Mouse (Mus musculus) inflammation-experienced regulatory T-cells, adult 6 months (primary cell): Measurements from ENCODE around the gene Fzr1. TPM values are rescaled to one million over a fixed set of nuclear protein-coding genes. Genes with fewer than 3 reads are reported as not detected.
A peak's percentile ranks its signal among the peaks of the same experiment; 100 is the strongest.

Experiments used
- ATAC-seq: one replicate; pipeline ENCODE4 v1.8.0; 2017
- polyA plus RNA-seq, 3 experiments: library from polyadenylated mRNA; unstranded; fragments of 100-300 nt; shearing (Covaris generic); gene quantifications; one replicate each; pipeline ENCODE4 v1.2.1; 2017

Fzr1 gene
- polyA plus RNA-seq, 3 experiments from 2014 or later, result 10.7 to 27.1 (median 13.4) TPM

GRCm38 (mm10) chr10:81327959-81328358 lies 50.4 kb downstream of the Fzr1 start:
- ATAC-seq, result no peak

- ATAC-seq, result no peak
Observed at GRCm38 (mm10) chr10:81326858-81327257, 51.5 kb downstream of the Fzr1 start.

- no peak for ATAC-seq
Observed at GRCm38 (mm10) chr10:81325781-81326180, 52.5 kb downstream of the Fzr1 start.

- ATAC-seq, result no peak
Observed at GRCm38 (mm10) chr10:81325176-81325575, 53.1 kb downstream of the Fzr1 start.

DNA sequence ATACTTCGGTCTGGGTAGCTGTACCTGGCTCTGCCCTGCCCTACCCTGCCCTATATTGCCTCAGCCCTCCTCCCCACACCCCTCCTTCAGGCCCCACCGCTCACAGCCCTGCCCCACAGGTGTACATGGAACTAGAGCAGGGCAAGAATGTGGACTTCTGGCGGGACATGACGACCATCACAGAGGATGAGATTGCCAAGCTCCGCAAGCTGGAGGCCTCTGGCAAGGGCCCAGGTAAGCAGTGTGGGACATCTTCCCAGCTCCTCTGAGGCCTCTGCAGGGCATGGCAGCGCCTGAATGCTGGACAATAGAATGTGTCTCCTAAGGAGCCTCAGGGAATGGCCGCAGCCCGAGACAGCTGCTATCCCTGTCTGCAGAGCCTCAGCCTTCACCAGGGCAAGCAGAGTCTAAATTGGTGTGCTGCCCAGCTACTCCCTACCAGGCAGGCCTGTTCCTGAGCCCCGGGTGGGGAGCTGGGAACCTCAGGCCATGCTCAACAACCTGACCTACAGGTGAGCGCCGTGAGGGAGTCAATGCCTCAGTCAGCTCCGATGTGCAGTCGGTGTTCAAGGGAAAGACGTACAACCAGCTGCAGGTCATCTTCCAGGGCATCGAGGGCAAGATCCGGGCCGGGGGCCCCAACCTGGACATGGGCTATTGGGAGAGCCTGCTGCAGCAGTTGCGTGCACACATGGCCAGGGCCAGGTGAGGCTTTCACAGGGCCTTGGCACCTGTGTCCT lies 54.4 kb downstream of the Fzr1 start:
- ATAC-seq, result no peak

DNA sequence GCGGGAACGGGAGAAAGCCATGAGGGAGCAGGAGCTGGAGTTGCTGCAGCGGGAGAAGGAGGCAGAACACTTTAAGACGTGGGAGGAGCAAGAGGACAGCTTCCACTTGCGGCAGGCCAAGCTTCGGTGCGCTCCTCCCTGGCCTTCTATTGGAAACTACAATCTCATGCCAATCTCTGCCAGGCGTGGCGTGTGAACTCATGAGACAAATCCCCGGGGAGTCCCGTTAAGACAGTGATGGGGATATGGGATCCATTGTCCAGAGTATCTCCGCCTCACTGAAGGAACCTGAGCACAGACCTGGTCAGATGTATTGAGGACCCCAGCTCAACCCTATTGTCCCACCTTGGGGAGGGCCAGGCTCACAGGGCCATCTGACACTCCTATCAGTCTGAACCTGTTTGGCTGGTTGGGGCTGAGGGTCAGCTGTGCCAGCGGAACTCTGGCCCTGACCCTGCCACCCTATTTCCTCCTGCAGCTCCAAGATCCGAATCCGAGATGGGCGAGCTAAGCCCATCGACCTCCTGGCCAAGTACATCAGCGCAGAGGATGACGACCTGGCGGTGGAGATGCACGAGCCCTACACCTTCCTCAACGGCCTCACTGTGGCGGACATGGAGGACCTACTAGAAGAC lies 55.1 kb downstream of the Fzr1 start:
- ATAC-seq, result no peak

DNA sequence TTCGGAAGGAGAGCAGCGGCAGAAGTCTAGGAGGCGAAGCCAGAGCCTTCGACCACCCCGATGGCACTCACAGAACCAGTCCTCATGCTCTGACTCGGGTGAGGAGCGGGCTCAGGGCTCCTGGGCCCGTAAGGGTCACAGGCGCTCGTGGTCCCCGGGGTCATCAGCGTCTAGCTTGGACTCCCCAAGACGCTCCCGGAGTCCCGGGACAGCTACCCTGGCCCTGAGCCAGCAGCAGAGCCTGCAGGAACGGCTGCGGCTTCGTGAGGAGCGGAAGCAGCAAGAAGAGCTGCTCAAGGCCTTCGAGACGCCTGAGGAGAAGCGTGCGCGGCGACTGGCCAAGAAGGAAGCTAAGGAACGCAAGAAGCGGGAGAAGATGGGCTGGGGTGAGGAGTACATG lies 55.9 kb downstream of the Fzr1 start:
- ATAC-seq, result no peak

DNA sequence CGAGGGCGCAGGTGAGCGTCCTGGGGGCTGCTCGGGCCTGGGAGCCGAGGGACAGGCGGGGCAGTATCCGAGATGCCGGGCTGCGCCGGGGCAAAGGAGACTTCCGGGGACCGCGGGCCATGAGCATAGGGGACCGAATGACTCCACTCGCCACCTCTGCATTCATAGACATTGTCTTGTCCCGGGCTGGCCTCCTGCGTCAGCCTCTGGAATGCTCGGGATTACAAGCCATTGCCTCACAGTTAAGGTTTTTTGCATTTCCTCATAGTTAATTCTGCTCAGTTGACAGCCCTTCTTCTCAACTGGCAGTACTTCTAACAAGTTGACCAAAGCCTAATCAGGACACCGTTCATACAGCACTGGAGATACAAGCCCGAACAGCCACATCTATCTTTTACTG lies 56.9 kb downstream of the Fzr1 start:
- no peak for ATAC-seq

GRCm38 (mm10) chr10:81320550-81321347 lies 57.6 kb downstream of the Fzr1 start, which contains the start of gene Cactin:
Gene Cactin (plus strand): TSS chr10:81321103.
- peak; percentile 85 for ATAC-seq

GRCm38 (mm10) chr10:81319741-81320549 lies 58.4 kb downstream of the Fzr1 start:
- ATAC-seq, result no peak

GRCm38 (mm10) chr10:81319330-81319699 lies 59.0 kb downstream of the Fzr1 start:
- no peak for ATAC-seq

GRCm38 (mm10) chr10:81318589-81319329 lies 59.6 kb downstream of the Fzr1 start:
- no peak for ATAC-seq

- no peak for ATAC-seq
Observed at GRCm38 (mm10) chr10:81317273-81317672, 61.0 kb downstream of the Fzr1 start.

DNA sequence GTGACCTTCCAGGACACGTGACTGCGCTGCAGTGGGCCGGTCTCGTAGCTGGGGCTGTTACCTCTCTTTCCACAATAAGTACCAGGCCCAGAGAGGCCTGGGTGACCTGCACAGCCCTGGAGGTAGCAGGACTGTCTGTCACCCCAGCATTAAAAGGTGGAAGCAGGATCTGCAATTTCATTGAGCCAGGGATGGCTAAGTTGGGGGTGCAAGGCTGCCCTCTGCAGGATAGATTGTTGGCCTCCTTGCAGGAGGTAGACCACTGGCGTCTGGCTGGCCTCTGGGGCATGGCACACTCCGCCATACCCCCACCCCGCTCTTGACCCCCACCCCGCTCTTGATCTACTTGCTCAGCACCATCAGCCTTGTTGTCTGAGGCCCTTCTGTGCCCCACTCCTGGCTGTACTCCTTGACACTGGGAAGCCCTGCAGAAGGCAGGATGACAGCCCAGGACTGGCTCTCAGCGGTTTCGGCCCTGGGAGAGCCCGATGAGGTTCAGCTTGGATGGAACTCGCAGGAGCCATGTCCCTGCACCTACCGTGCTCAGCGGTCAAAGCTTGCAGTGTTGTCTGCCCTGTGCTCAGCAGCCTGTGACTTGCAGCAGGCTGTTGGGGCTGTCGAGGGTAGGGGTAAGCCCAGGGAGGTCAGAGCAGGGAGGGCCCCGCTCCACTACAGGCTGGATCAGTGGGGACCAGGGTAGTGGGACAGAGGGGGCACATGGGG lies 61.8 kb downstream of the Fzr1 start:
- ATAC-seq, result no peak

Other genes with a start within 250 kb of the Fzr1 start
- 10 to 100 TPM in 1 of 3 experiments, 1 to 10 TPM in 2; 8.5 to 10.8 (median 9.3) TPM for gene Zbtb7a, start 243.3 kb downstream of the Fzr1 start, polyA plus RNA-seq
- 10 to 100 TPM; 15.4 to 21.5 (median 17.1) TPM for gene Pias4, start 210.6 kb downstream of the Fzr1 start, polyA plus RNA-seq
- gene Eef2, start 201.9 kb downstream of the Fzr1 start, polyA plus RNA-seq, result 1,000 to 10,000 TPM in 1 of 3 experiments, 100 to 1,000 TPM in 2; 925 to 1,158 (median 972) TPM
- gene Dapk3, start 195.5 kb downstream of the Fzr1 start, polyA plus RNA-seq, result 1 to 10 TPM; 3.1 to 5.4 (median 3.6) TPM
- not detected for gene 4930442H23Rik, start 194.7 kb downstream of the Fzr1 start, polyA plus RNA-seq
- under 1 TPM in 2 of 3 experiments, not detected in 1; 0.17 to 0.28 TPM for gene Nmrk2, start 176.5 kb downstream of the Fzr1 start, polyA plus RNA-seq
- 10 to 100 TPM in 1 of 3 experiments, 1 to 10 TPM in 2; 4.8 to 12.6 (median 5.1) TPM for gene Atcay, start 147.7 kb downstream of the Fzr1 start, polyA plus RNA-seq
- 1 to 10 TPM in 1 of 3 experiments, under 1 TPM in 2; 0.20 to 1.0 (median 0.37) TPM for gene Zfr2, start 145.4 kb downstream of the Fzr1 start, polyA plus RNA-seq
- 10 to 100 TPM; 30.1 to 68.1 (median 64.4) TPM for gene Matk, start 125.6 kb downstream of the Fzr1 start, polyA plus RNA-seq
- gene Mrpl54, start 111.6 kb downstream of the Fzr1 start, polyA plus RNA-seq, result 100 to 1,000 TPM; 111 to 148 (median 127) TPM
- gene Apba3, start 111.6 kb downstream of the Fzr1 start, polyA plus RNA-seq, result 10 to 100 TPM in 2 of 3 experiments, 1 to 10 TPM in 1; 9.9 to 12.4 (median 12.3) TPM
- gene Tjp3, start 86.9 kb downstream of the Fzr1 start, polyA plus RNA-seq, result 1 to 10 TPM; 1.7 to 3.2 (median 1.9) TPM
- 10 to 100 TPM; 10.7 to 15.9 (median 14.4) TPM for gene Pip5k1c, start 85.6 kb downstream of the Fzr1 start, polyA plus RNA-seq
- 1 to 10 TPM; 2.9 to 6.5 (median 4.1) TPM for gene Cactin, start 57.4 kb downstream of the Fzr1 start, polyA plus RNA-seq
- gene Tbxa2r, start 49.8 kb downstream of the Fzr1 start, polyA plus RNA-seq, result 10 to 100 TPM in 2 of 3 experiments, 1 to 10 TPM in 1; 10.0 to 21.7 (median 17.0) TPM
- under 1 TPM in 1 of 3 experiments, not detected in 2; 0.12 TPM for gene Gipc3, start 35.2 kb downstream of the Fzr1 start, polyA plus RNA-seq
- 10 to 100 TPM; 17.1 to 20.4 (median 17.8) TPM for gene Hmg20b, start 28.0 kb downstream of the Fzr1 start, polyA plus RNA-seq
- 1 to 10 TPM; 1.6 to 2.1 (median 1.9) TPM for gene Mfsd12, start 21.0 kb downstream of the Fzr1 start, polyA plus RNA-seq
- gene 4930404N11Rik, start 12.7 kb downstream of the Fzr1 start, polyA plus RNA-seq, result 1 to 10 TPM in 1 of 3 experiments, under 1 TPM in 2; 0.26 to 1.7 (median 0.96) TPM
- 10 to 100 TPM in 2 of 3 experiments, 1 to 10 TPM in 1; 9.2 to 17.9 (median 10.9) TPM for gene Dohh, start 5.9 kb upstream of the Fzr1 start, polyA plus RNA-seq
- 1 to 10 TPM in 2 of 3 experiments, under 1 TPM in 1; 0.60 to 1.9 (median 1.1) TPM for gene Gm48551, start 6.0 kb upstream of the Fzr1 start, polyA plus RNA-seq
- gene Gm48552, start 10.5 kb upstream of the Fzr1 start, polyA plus RNA-seq, result 1 to 10 TPM in 1 of 3 experiments, not detected in 2; 3.1 TPM
- 10 to 100 TPM in 1 of 3 experiments, 1 to 10 TPM in 2; 4.4 to 10.7 (median 9.8) TPM for gene Smim24, start 14.5 kb upstream of the Fzr1 start, polyA plus RNA-seq
- gene Nfic, start 77.1 kb upstream of the Fzr1 start, polyA plus RNA-seq, result 10 to 100 TPM; 13.8 to 17.2 (median 15.0) TPM
- 1 to 10 TPM; 1.1 to 1.4 (median 1.2) TPM for gene Celf5, start 104.2 kb upstream of the Fzr1 start, polyA plus RNA-seq
- gene Ncln, start 117.9 kb upstream of the Fzr1 start, polyA plus RNA-seq, result 10 to 100 TPM; 34.3 to 41.1 (median 36.9) TPM
- 10 to 100 TPM; 49.1 to 93.2 (median 50.3) TPM for gene S1pr4, start 121.6 kb upstream of the Fzr1 start, polyA plus RNA-seq
- gene Gna15, start 145.7 kb upstream of the Fzr1 start, polyA plus RNA-seq, result 100 to 1,000 TPM in 1 of 3 experiments, 10 to 100 TPM in 2; 23.1 to 102 (median 24.3) TPM
- 10 to 100 TPM; 26.5 to 29.4 (median 28.7) TPM for gene Gna11, start 166.7 kb upstream of the Fzr1 start, polyA plus RNA-seq
- 100 to 1,000 TPM in 2 of 3 experiments, 10 to 100 TPM in 1; 82.5 to 118 (median 109) TPM for gene Aes, start 181.0 kb upstream of the Fzr1 start, polyA plus RNA-seq
- 1 to 10 TPM in 2 of 3 experiments, not detected in 1; 1.4 TPM for gene Tle2, start 196.0 kb upstream of the Fzr1 start, polyA plus RNA-seq
- gene Tle6, start 222.6 kb upstream of the Fzr1 start, polyA plus RNA-seq, result 1 to 10 TPM in 2 of 3 experiments, under 1 TPM in 1; 0.99 to 1.9 (median 1.7) TPM
- 1 to 10 TPM in 2 of 3 experiments, under 1 TPM in 1; 0.69 to 5.2 (median 4.1) TPM for gene BC025920, start 227.8 kb upstream of the Fzr1 start, polyA plus RNA-seq
- 10 to 100 TPM; 23.3 to 26.7 (median 24.3) TPM for gene Sirt6, start 249.3 kb upstream of the Fzr1 start, polyA plus RNA-seq